Mouse (Mus musculus): ENCODE measurements around the gene Gm43638. TPM values are rescaled to one million over a fixed set of nuclear protein-coding genes. Genes with fewer than 3 reads are reported as not detected.
"Not testable (repeated sequence)": the region's sequence is repeated elsewhere in the genome, so short reads cannot be mapped to it uniquely, and the experiment has no call there.

The Gm43638 gene
- not detected in 2 replicates for polyA plus RNA-seq (2012)

GRCm38 (mm10) chr5:87486706-87487105 is at the start of gene Gm43638:
Gene Gm43638, minus strand, starts transcription at chr5:87486806.
- not testable (repeated sequence) for TF ChIP-seq GATA1 (IDR thresholded peaks at IDR 0.05; ENCODE audit: low read length)

GRCm38 (mm10) chr5:87535994-87536644 is 49.5 kb upstream of the Gm43638 start:
- no peak for TF ChIP-seq GATA1 (IDR thresholded peaks at IDR 0.05; ENCODE audit: low read length)

- no peak for TF ChIP-seq GATA1 (IDR thresholded peaks at IDR 0.05; ENCODE audit: low read length)
Observed at GRCm38 (mm10) chr5:87532288-87532687, 45.7 kb upstream of the Gm43638 start.

- TF ChIP-seq GATA1 (IDR thresholded peaks at IDR 0.05; ENCODE audit: low read length) = no peak
Observed at GRCm38 (mm10) chr5:87505776-87506458, 19.3 kb upstream of the Gm43638 start.

GRCm38 (mm10) chr5:87502687-87503086 is 16.1 kb upstream of the Gm43638 start:
- TF ChIP-seq GATA1 (IDR thresholded peaks at IDR 0.05; ENCODE audit: low read length) = no peak

- no peak for TF ChIP-seq GATA1 (IDR thresholded peaks at IDR 0.05; ENCODE audit: low read length)
Observed at GRCm38 (mm10) chr5:87499341-87499740, 12.7 kb upstream of the Gm43638 start.

- no peak for TF ChIP-seq GATA1 (IDR thresholded peaks at IDR 0.05; ENCODE audit: low read length)
Observed at GRCm38 (mm10) chr5:87498936-87499335, 12.3 kb upstream of the Gm43638 start.

GRCm38 (mm10) chr5:87490771-87491170 is 4.2 kb upstream of the Gm43638 start, which contains the start of gene Ugt2a1:
Gene Ugt2a1, minus strand, starts transcription at chr5:87490871.
- TF ChIP-seq GATA1 (IDR thresholded peaks at IDR 0.05; ENCODE audit: low read length) = no peak

- no peak for TF ChIP-seq GATA1 (IDR thresholded peaks at IDR 0.05; ENCODE audit: low read length)
Observed at GRCm38 (mm10) chr5:87482160-87482559, 4.4 kb downstream of the Gm43638 start, which contains the start of gene Ugt2a2. Gene Ugt2a2, minus strand, starts transcription at chr5:87482260.

- no peak for TF ChIP-seq GATA1 (IDR thresholded peaks at IDR 0.05; ENCODE audit: low read length)
Observed at GRCm38 (mm10) chr5:87458810-87459209, 27.8 kb downstream of the Gm43638 start.

- no peak for TF ChIP-seq GATA1 (IDR thresholded peaks at IDR 0.05; ENCODE audit: low read length)
Observed at GRCm38 (mm10) chr5:87457701-87458100, 28.9 kb downstream of the Gm43638 start.

GRCm38 (mm10) chr5:87456216-87456850 is 30.3 kb downstream of the Gm43638 start:
- TF ChIP-seq GATA1 (IDR thresholded peaks at IDR 0.05; ENCODE audit: low read length) = no peak

GRCm38 (mm10) chr5:87455519-87455918 is 31.1 kb downstream of the Gm43638 start:
- no peak for TF ChIP-seq GATA1 (IDR thresholded peaks at IDR 0.05; ENCODE audit: low read length)

- no peak for TF ChIP-seq GATA1 (IDR thresholded peaks at IDR 0.05; ENCODE audit: low read length)
Observed at GRCm38 (mm10) chr5:87436264-87436663, 50.3 kb downstream of the Gm43638 start.

- no peak for TF ChIP-seq GATA1 (IDR thresholded peaks at IDR 0.05; ENCODE audit: low read length)
Observed at GRCm38 (mm10) chr5:87425676-87426075, 60.9 kb downstream of the Gm43638 start.

- TF ChIP-seq GATA1 (IDR thresholded peaks at IDR 0.05; ENCODE audit: low read length) = not testable (repeated sequence)
Observed at GRCm38 (mm10) chr5:87424041-87424440, 62.6 kb downstream of the Gm43638 start, which contains the start of gene Ugt2b38. Gene Ugt2b38, minus strand, starts transcription at chr5:87424203.

Other genes with a start within 250 kb of the Gm43638 start
- gene Ugt2b37, start 232.0 kb downstream of the Gm43638 start, polyA plus RNA-seq (2012) = not detected in 2 replicates
- not detected in 2 replicates for gene Ugt2a3, start 149.6 kb downstream of the Gm43638 start, polyA plus RNA-seq (2012)
- not detected in 2 replicates for gene Ugt2b38, start 62.6 kb downstream of the Gm43638 start, polyA plus RNA-seq (2012)
- not detected in 2 replicates for gene Ugt2a2, start 4.5 kb downstream of the Gm43638 start, polyA plus RNA-seq (2012)
- not detected in 2 replicates for gene Ugt2a1, start 4.1 kb upstream of the Gm43638 start, polyA plus RNA-seq (2012)
- gene Sult1b1, start 51.4 kb upstream of the Gm43638 start, polyA plus RNA-seq (2012) = not detected in 2 replicates
- gene Sult1d1, start 82.2 kb upstream of the Gm43638 start, polyA plus RNA-seq (2012) = not detected in 2 replicates
- not detected in 2 replicates for gene Sult1e1, start 104.8 kb upstream of the Gm43638 start, polyA plus RNA-seq (2012)
- not detected in 2 replicates for gene Csn1s1, start 179.4 kb upstream of the Gm43638 start, polyA plus RNA-seq (2012)
- gene Csn2, start 212.8 kb upstream of the Gm43638 start, polyA plus RNA-seq (2012) = not detected in 2 replicates

Data from G1E-ER4 (cell line).